Mouse (Mus musculus) stomach, postnatal 0 days (tissue): ENCODE measurements at regions not wholly inside any gene's neighbourhood (a gene's known extent, or its start where the extent isn't known, plus 50 kb on each side); places are given as distances from the start of the nearest gene placed in this dataset.

ENCODE experiments used
- CTCF ChIP-seq: IDR thresholded peaks from 2 replicates; pipeline ENCODE4 v1.5.1; 2016; ENCODE audit warnings: antibody characterized with exemption, low read depth, mild to moderate bottlenecking, moderate library complexity
- EP300 ChIP-seq: optimal IDR thresholded peaks from 2 replicates; pipeline ENCODE3; 2016; ENCODE audit warnings: antibody characterized with exemption

DNA sequence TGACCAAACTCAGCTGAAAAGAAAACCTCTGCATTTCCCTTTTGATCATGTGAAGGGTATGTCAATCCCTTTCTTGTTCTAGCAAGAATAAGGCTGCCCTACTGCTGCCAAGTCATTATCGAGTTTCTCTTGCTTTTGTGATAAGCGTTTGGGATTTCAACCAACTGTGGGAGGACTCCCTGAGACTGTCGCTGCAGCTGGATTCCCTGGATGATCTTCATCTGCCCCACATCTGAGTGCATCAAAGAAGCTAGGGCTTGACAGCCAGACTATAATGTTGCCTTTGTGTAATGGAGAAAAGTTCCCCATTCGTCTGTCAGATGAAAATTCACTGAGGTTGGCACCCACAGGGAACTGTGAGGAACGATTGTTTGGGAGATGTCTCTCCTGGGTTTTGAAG is 147.4 kb upstream of the Ptprk start:
- no peak for TF ChIP-seq CTCF
- no peak for TF ChIP-seq EP300
